Mouse (Mus musculus): ENCODE measurements around the gene Trit1. TPM values are rescaled to one million over a fixed set of nuclear protein-coding genes. Genes with fewer than 3 reads are reported as not detected.

Gene Trit1
- polyA plus RNA-seq, 1 experiment from 2014 or later: 14.4 TPM

DNA sequence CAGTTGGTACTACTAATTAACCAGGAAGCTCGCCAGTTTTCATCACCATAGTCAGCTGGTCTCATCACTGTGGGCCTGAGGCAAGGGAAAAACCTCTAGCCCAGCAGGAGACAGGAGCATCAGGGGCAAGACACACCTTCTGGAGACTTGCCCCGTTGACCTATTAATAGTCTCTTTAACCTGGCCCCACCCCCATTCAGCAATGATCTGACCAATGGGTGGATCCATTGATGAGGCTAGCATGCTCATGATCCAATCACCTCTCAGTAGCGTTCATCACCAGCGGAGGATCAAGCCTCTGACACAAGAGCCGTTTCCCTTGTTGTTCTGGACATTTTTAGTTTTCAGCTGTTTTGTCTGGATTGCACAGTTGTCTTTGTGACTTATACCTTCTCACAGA lies 76.2 kb downstream of the Trit1 start:
- H3K4me3 ChIP-seq (ENCODE audit: low read depth, low read length): no peak overlapping the region
- H3K36me3 ChIP-seq (ENCODE audit: control insufficient read depth, insufficient read depth, low read length): no peaks in the 10 kb centered on the region
- no peak overlapping the region for H3K27ac ChIP-seq (ENCODE audit: low read depth, low read length)
- H3K9me3 ChIP-seq (replicated peaks; ENCODE audit: control insufficient read depth, low read length): no peaks in the 10 kb centered on the region
- no peak for ATAC-seq (replicated peaks; ENCODE audit: insufficient number of reproducible peaks, low FRiP score, low TSS enrichment)
- H3K9ac ChIP-seq (ENCODE audit: low read depth, low read length): no peak overlapping the region
- H3K27me3 ChIP-seq (ENCODE audit: control insufficient read depth, insufficient read depth, low read length): peaks cover 3% of the 10 kb centered on the region; the same call in 1 of the 2 replicates
- H3K4me2 ChIP-seq: no peak overlapping the region
- no peaks in the 10 kb centered on the region for H3K4me1 ChIP-seq (ENCODE audit: control insufficient read depth, insufficient read depth, low read length)
- WGBS (ENCODE audit: insufficient replicate concordance): 62% methylated on average over 5 of the region's 5 CpGs

GRCm38 (mm10) chr4:123093064-123093776 lies 76.8 kb downstream of the Trit1 start:
- Histone ChIP-seq H3K9ac (ENCODE audit: low read depth, low read length) (no peak overlapping the region), H3K27me3 (ENCODE audit: control insufficient read depth, insufficient read depth, low read length) (peaks cover 3% of the 10 kb centered on the region; the same call in 1 of the 2 replicates), H3K36me3 (ENCODE audit: control insufficient read depth, insufficient read depth, low read length) (no peaks in the 10 kb centered on the region), H3K4me3 (ENCODE audit: low read depth, low read length) (no peak overlapping the region), H3K27ac (ENCODE audit: low read depth, low read length) (no peak overlapping the region), H3K4me2 (peak overlapping the region; percentile 34), H3K9me3 (replicated peaks; ENCODE audit: control insufficient read depth, low read length) (no peaks in the 10 kb centered on the region), H3K4me1 (ENCODE audit: control insufficient read depth, insufficient read depth, low read length) (no peaks in the 10 kb centered on the region)
- 38% methylated on average over 17 of the region's 17 CpGs for WGBS (ENCODE audit: insufficient replicate concordance)
- ATAC-seq (replicated peaks; ENCODE audit: insufficient number of reproducible peaks, low FRiP score, low TSS enrichment): peak; percentile 42; the same call in 1 of the 2 replicates

- H3K27me3 ChIP-seq (ENCODE audit: control insufficient read depth, insufficient read depth, low read length): peaks cover 3% of the 10 kb centered on the region; the same call in 1 of the 2 replicates
- no peak for ATAC-seq (replicated peaks; ENCODE audit: insufficient number of reproducible peaks, low FRiP score, low TSS enrichment)
- WGBS (ENCODE audit: insufficient replicate concordance): 45% methylated on average over 9 of the region's 9 CpGs
- H3K4me1 ChIP-seq (ENCODE audit: control insufficient read depth, insufficient read depth, low read length): no peaks in the 10 kb centered on the region
- H3K9me3 ChIP-seq (replicated peaks; ENCODE audit: control insufficient read depth, low read length): no peaks in the 10 kb centered on the region
- H3K36me3 ChIP-seq (ENCODE audit: control insufficient read depth, insufficient read depth, low read length): no peaks in the 10 kb centered on the region
- no peak overlapping the region for H3K4me3 ChIP-seq (ENCODE audit: low read depth, low read length)
- H3K9ac ChIP-seq (ENCODE audit: low read depth, low read length): no peak overlapping the region
- no peak overlapping the region for H3K27ac ChIP-seq (ENCODE audit: low read depth, low read length)
- H3K4me2 ChIP-seq: no peak overlapping the region; the same call in 1 of the 2 replicates
Measured at GRCm38 (mm10) chr4:123093869-123094268, 77.5 kb downstream of the Trit1 start.

Other genes with a start within 250 kb of the Trit1 start
- 61.8 and 66.4 TPM in 2 replicates for gene Ppt1, start 180.4 kb upstream of the Trit1 start, polyA plus RNA-seq (2014; fragmentation: Nextera tagmentation; extraction: Ambion mirVana)
- 54.1 and 54.8 TPM in 2 replicates for gene Cap1, start 130.5 kb upstream of the Trit1 start, polyA plus RNA-seq (2014; fragmentation: Nextera tagmentation; extraction: Ambion mirVana)
- gene Mfsd2a, start 55.4 kb upstream of the Trit1 start, polyA plus RNA-seq (2014; fragmentation: Nextera tagmentation; extraction: Ambion mirVana): 1.2 and 1.3 TPM in 2 replicates
- gene Mycl, start 20.9 kb upstream of the Trit1 start, polyA plus RNA-seq (2014; fragmentation: Nextera tagmentation; extraction: Ambion mirVana): 1.8 and 2.1 TPM in 2 replicates
- gene Bmp8b, start 88.6 kb downstream of the Trit1 start, polyA plus RNA-seq (2014; fragmentation: Nextera tagmentation; extraction: Ambion mirVana): not detected in 2 replicates
- gene Oxct2b, start 99.7 kb downstream of the Trit1 start, polyA plus RNA-seq (2014; fragmentation: Nextera tagmentation; extraction: Ambion mirVana): not detected in 2 replicates
- 63.4 and 65.1 TPM in 2 replicates for gene Ppie, start 123.4 kb downstream of the Trit1 start, polyA plus RNA-seq (2014; fragmentation: Nextera tagmentation; extraction: Ambion mirVana)
- gene Hpcal4, start 166.6 kb downstream of the Trit1 start, polyA plus RNA-seq (2014; fragmentation: Nextera tagmentation; extraction: Ambion mirVana): 1.9 and 2.4 TPM in 2 replicates
- gene Nt5c1a, start 184.9 kb downstream of the Trit1 start, polyA plus RNA-seq (2014; fragmentation: Nextera tagmentation; extraction: Ambion mirVana): 0.37 and 0.39 TPM in 2 replicates
- gene Heyl, start 217.0 kb downstream of the Trit1 start, polyA plus RNA-seq (2014; fragmentation: Nextera tagmentation; extraction: Ambion mirVana): 6.2 and 6.7 TPM in 2 replicates
- 64.9 and 83.5 TPM in 2 replicates for gene Pabpc4, start 245.8 kb downstream of the Trit1 start, polyA plus RNA-seq (2014; fragmentation: Nextera tagmentation; extraction: Ambion mirVana)

Data from heart, embryonic 11.5 days (tissue).